Mouse (Mus musculus) cerebellum, postnatal 10 days (tissue): ENCODE measurements around the gene Aff1.
A peak's percentile ranks its signal among the peaks of the same experiment; 100 is the strongest.

Experiments
- DNase-seq, 2 experiments: peaks; one replicate each; pipeline ENCODE4 v3.0.0; 2021; ENCODE audit warnings: mixed read lengths in 2 of 2

Aff1 gene

GRCm38 (mm10) chr5:103691624-103692530, at the start of gene Aff1:
Gene Aff1, plus strand, starts transcription at chr5:103692374.
- peak; percentile 82 to 90 for DNase-seq

- DNase-seq, result no peak
Measured at GRCm38 (mm10) chr5:103644167-103644566, 48.0 kb upstream of the Aff1 start.

- no peak for DNase-seq
Measured at GRCm38 (mm10) chr5:103647320-103647719, 44.9 kb upstream of the Aff1 start.

- DNase-seq, result peak; percentile 68 to 72
Measured at GRCm38 (mm10) chr5:103654225-103654624, 37.9 kb upstream of the Aff1 start.

- no peak for DNase-seq
Measured at GRCm38 (mm10) chr5:103654780-103655179, 37.4 kb upstream of the Aff1 start.

GRCm38 (mm10) chr5:103655346-103656118, 36.6 kb upstream of the Aff1 start, which contains the start of gene 1700016H13Rik:
Gene 1700016H13Rik, minus strand, starts transcription at chr5:103656010.
- peak; percentile 87 to 88 for DNase-seq

- peak; percentile 35 to 45 for DNase-seq
Measured at GRCm38 (mm10) chr5:103658921-103659320, 33.3 kb upstream of the Aff1 start.

- DNase-seq, result peak; percentile 55 to 82
Measured at GRCm38 (mm10) chr5:103659571-103659970, 32.6 kb upstream of the Aff1 start.

- DNase-seq, result no peak
Measured at GRCm38 (mm10) chr5:103664932-103665331, 27.2 kb upstream of the Aff1 start.

GRCm38 (mm10) chr5:103665876-103666275, 26.3 kb upstream of the Aff1 start:
- no peak for DNase-seq

- no peak for DNase-seq
Measured at GRCm38 (mm10) chr5:103671858-103672257, 20.3 kb upstream of the Aff1 start.

GRCm38 (mm10) chr5:103673611-103674010, 18.6 kb upstream of the Aff1 start:
- DNase-seq, result no peak

- no peak for DNase-seq
Measured at GRCm38 (mm10) chr5:103674482-103674881, 17.7 kb upstream of the Aff1 start.

GRCm38 (mm10) chr5:103676289-103676881, 15.8 kb upstream of the Aff1 start:
- no peak for DNase-seq

- no peak for DNase-seq
Measured at GRCm38 (mm10) chr5:103677894-103678293, 14.3 kb upstream of the Aff1 start.

GRCm38 (mm10) chr5:103678974-103679373, 13.2 kb upstream of the Aff1 start:
- DNase-seq, result no peak

GRCm38 (mm10) chr5:103680381-103680780, 11.8 kb upstream of the Aff1 start:
- DNase-seq, result peak; percentile 79 to 81

- no peak for DNase-seq
Measured at GRCm38 (mm10) chr5:103681824-103682223, 10.3 kb upstream of the Aff1 start.

- no peak for DNase-seq
Measured at GRCm38 (mm10) chr5:103689645-103690044, 2.5 kb upstream of the Aff1 start.

- no peak for DNase-seq
Measured at GRCm38 (mm10) chr5:103690190-103690589, 2.0 kb upstream of the Aff1 start.

GRCm38 (mm10) chr5:103691171-103691570, 1.0 kb upstream of the Aff1 start:
- no peak for DNase-seq

- no peak for DNase-seq
Measured at GRCm38 (mm10) chr5:103692531-103693040, 412 bp downstream of the Aff1 start.
